Mouse (Mus musculus) midbrain, embryonic 16.5 days (tissue): ENCODE data around the gene Zfand3. TPM values are rescaled to one million over a fixed set of nuclear protein-coding genes. Genes with fewer than 3 reads are reported as not detected.
A peak's percentile ranks its signal among the peaks of the same experiment; 100 is the strongest.

Source experiments
- ATAC-seq: fragments of 200-750 bp; cut with Nextera tagmentation; 2 replicates; pipeline ENCODE4 v1.8.0; 2017; ENCODE audit warnings: moderate TSS enrichment
- H3K27ac ChIP-seq: fragments of 300-500 bp; sonication (generic); 2 replicates; pipeline ENCODE4 v1.5.1; 2014; ENCODE audit warnings: mild to moderate bottlenecking, low read length, mixed read lengths
- H3K27me3 ChIP-seq: fragments of 300-500 bp; sonication (generic); 2 replicates; pipeline ENCODE4 v1.6.1; 2014; ENCODE audit warnings: low read depth, low read length, mixed read lengths; ENCODE audit not compliant: control insufficient read depth, insufficient read depth
- H3K36me3 ChIP-seq: fragments of 300-500 bp; sonication (generic); 2 replicates; pipeline ENCODE4 v1.6.1; 2014; ENCODE audit warnings: mild to moderate bottlenecking, low read length, moderate library complexity, mixed read lengths; ENCODE audit not compliant: control insufficient read depth, insufficient read depth
- H3K4me1 ChIP-seq: fragments of 300-500 bp; sonication (generic); 2 replicates; pipeline ENCODE4 v1.6.1; 2014; ENCODE audit warnings: mild to moderate bottlenecking, low read length, mixed read lengths; ENCODE audit not compliant: control insufficient read depth, insufficient read depth
- H3K4me2 ChIP-seq: fragments of 300-500 bp; sonication (generic); 2 replicates; pipeline ENCODE4 v1.6.1; 2014; ENCODE audit warnings: mild to moderate bottlenecking, low read length, mixed read lengths
- H3K4me3 ChIP-seq: fragments of 300-500 bp; sonication (generic); 2 replicates; pipeline ENCODE4 v1.5.1; 2014; ENCODE audit warnings: low read depth, mild to moderate bottlenecking, low read length, moderate library complexity, mixed read lengths
- H3K9ac ChIP-seq: fragments of 300-500 bp; sonication (generic); 2 replicates; pipeline ENCODE4 v1.6.1; 2014; ENCODE audit warnings: low read depth, low read length, mixed read lengths
- H3K9me3 ChIP-seq: fragments of 300-500 bp; sonication (generic); replicated peaks from 2 replicates; pipeline ENCODE4 v1.6.1; 2014; ENCODE audit warnings: mild to moderate bottlenecking, low read length, mixed read lengths; ENCODE audit not compliant: control insufficient read depth, poor library complexity, severe bottlenecking
- WGBS: fragments of 180-500 bp; shearing (Covaris S2); extraction: QIAGEN DNeasy Blood & Tissue Kit; methylation state at CpG from one replicate; pipeline ENCODE4 v1.1.7; 2014; 5-methylcytosine and 5-hydroxymethylcytosine counted together
- polyA plus RNA-seq: library from polyadenylated mRNA; unstranded; fragments of >200 nt; fragmentation: Nextera tagmentation; extraction: Ambion mirVana; gene quantifications from 2 replicates; pipeline ENCODE4 v1.2.1, GENCODE M21; 2015

Gene Zfand3
- polyA plus RNA-seq, 1 experiment from 2014 or later: 48.7 TPM

DNA sequence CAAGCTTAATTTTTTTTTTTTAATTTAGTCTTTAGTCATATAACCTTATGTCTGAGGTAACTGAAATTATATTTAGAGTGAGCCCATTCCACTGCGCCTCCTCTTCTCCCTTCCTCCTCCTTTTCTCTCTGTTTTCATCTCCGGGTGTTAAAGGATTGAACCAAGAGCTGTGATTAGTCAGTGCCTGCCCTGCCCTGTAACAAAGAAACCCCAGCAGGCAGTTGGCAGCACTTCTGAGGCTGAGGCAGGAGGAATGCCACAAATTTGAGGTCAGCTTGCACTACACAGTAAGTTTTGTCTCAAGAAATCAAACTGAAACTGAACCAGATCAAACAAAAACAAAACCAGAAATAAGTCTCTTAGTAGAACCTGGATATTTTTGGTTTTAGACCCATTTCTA lies 49.3 kb downstream of the Zfand3 start:
- Histone ChIP-seq H3K27me3 (no peaks in the 10 kb centered on the region), H3K36me3 (no peaks in the 10 kb centered on the region), H3K9ac (no peak overlapping the region), H3K27ac (no peak overlapping the region), H3K4me2 (no peak overlapping the region), H3K4me3 (no peak overlapping the region), H3K9me3 (no peaks in the 10 kb centered on the region), H3K4me1 (peaks cover 5% of the 10 kb centered on the region)
- ATAC-seq: no peak
- 98% methylated on average over 2 of the region's 2 CpGs for WGBS

DNA sequence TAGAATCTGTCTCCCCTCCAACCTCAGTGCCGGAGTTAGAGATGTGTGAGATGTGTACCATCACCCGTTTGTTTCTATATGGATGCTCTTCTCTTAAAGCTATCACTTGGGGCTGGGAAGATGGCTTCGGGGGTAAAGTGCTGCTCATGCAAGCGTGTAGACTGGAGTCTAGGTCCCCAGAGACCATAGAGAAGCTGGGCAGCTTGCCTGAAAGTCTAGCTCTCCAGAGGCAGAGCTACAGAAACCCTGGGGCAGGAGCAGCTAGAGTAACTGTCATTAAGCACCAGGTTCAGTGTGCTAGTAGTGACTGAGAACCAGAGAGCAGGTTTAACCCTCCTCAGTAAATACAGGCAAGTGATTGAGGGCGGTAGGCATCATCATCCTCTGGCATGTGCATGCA lies 51.7 kb downstream of the Zfand3 start:
- ATAC-seq: no peak
- H3K27ac ChIP-seq: no peak overlapping the region
- peaks cover 5% of the 10 kb centered on the region for H3K4me1 ChIP-seq
- H3K9me3 ChIP-seq: no peaks in the 10 kb centered on the region
- no peaks in the 10 kb centered on the region for H3K27me3 ChIP-seq
- no peak overlapping the region for H3K4me2 ChIP-seq
- H3K36me3 ChIP-seq: no peaks in the 10 kb centered on the region
- H3K4me3 ChIP-seq: no peak overlapping the region
- no peak overlapping the region for H3K9ac ChIP-seq
- WGBS: 86% methylated on average over 5 of the region's 5 CpGs

DNA sequence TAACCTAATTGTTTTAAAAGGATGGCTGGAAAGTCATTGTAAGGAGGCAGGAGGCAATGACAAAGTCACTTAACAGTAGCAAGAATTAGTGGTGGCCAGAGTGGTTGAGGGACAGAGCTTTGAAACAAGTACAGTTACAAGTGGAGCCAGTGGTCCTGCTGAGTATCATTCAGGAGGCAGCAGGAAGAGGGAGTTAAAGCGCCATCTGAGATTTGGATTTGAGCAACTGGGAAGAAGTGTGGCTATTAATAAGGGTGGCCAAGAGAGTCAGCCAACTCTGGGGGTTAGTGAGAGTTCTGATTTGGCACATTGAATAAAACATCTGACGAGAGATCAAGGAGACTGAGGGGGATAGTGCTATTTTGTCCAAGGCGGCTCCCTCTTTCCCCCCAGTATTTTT lies 54.1 kb downstream of the Zfand3 start:
- no peaks in the 10 kb centered on the region for H3K27me3 ChIP-seq
- no peak overlapping the region for H3K27ac ChIP-seq
- H3K4me2 ChIP-seq: no peak overlapping the region
- no peak overlapping the region for H3K9ac ChIP-seq
- H3K4me3 ChIP-seq: no peak overlapping the region
- H3K9me3 ChIP-seq: no peaks in the 10 kb centered on the region
- peaks cover 2% of the 10 kb centered on the region; the same call in 1 of the 2 replicates for H3K4me1 ChIP-seq
- 64% methylated on average over 3 of the region's 3 CpGs for WGBS
- ATAC-seq: no peak
- no peaks in the 10 kb centered on the region for H3K36me3 ChIP-seq

DNA sequence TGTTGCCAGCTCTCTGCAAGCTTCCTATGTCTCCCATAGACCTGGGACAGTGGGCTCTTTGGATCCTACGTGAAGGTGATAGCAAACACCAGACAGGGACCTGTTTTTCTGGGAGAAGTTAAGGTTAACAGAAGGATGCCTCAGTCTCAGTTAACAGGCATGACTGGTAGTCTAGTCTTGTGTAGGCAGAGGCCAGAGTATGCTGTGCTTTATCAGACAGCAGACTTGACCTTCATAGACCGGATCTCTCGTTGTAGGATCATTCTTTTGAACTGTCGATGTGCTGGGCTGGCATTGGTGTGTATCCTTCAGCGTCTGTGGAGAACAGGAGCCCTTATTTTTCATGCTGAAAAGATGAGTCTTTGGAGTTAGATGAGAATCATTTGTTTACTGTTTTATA lies 54.5 kb downstream of the Zfand3 start:
- H3K4me2 ChIP-seq: no peak overlapping the region
- 83% methylated on average over 5 of the region's 5 CpGs for WGBS
- ATAC-seq: no peak
- H3K4me1 ChIP-seq: peaks cover 5% of the 10 kb centered on the region; the same call in 1 of the 2 replicates
- no peaks in the 10 kb centered on the region for H3K9me3 ChIP-seq
- no peaks in the 10 kb centered on the region for H3K36me3 ChIP-seq
- H3K9ac ChIP-seq: no peak overlapping the region
- no peaks in the 10 kb centered on the region for H3K27me3 ChIP-seq
- no peak overlapping the region for H3K27ac ChIP-seq
- no peak overlapping the region for H3K4me3 ChIP-seq

DNA sequence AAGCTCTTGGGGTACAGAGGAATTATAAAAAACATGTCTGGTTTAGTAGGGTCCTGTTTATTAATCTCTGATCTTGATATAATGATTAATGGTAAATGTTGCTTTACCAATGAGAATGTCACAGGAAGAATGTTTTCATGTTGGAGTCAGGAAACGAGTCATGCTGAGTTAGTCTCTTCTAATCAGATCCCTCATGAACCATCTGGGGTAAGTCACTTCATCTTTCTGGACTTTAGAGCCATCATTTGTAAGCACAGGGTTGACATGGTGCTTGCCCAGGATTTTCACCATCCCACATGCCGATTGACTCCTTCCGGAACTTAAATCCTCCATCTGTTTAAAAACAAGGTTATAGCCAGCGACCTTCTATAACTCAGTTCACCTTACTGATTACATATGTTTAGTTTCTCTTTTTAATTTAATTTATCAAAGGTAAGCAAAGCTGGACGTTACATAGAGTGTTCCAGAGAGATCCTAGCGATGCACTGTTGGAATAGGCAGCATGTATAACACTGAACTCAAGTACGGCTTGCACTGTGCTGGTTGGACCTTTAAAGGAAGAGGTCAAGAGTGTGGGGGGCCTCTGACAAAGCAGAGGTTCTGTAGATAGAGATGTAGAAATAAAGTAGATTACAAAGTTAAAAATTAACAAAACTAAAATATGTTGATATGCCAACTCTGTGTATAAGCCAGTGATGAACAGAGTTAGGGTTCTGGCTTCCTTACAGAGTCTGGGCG lies 56.7 kb downstream of the Zfand3 start:
- Histone ChIP-seq H3K9ac (no peak overlapping the region), H3K36me3 (no peaks in the 10 kb centered on the region), H3K4me1 (peaks cover 18% of the 10 kb centered on the region), H3K9me3 (no peaks in the 10 kb centered on the region), H3K4me3 (no peak overlapping the region), H3K27me3 (no peaks in the 10 kb centered on the region), H3K27ac (no peak overlapping the region), H3K4me2 (no peak overlapping the region)
- WGBS: 86% methylated on average over 8 of the region's 8 CpGs
- ATAC-seq: no peak

DNA sequence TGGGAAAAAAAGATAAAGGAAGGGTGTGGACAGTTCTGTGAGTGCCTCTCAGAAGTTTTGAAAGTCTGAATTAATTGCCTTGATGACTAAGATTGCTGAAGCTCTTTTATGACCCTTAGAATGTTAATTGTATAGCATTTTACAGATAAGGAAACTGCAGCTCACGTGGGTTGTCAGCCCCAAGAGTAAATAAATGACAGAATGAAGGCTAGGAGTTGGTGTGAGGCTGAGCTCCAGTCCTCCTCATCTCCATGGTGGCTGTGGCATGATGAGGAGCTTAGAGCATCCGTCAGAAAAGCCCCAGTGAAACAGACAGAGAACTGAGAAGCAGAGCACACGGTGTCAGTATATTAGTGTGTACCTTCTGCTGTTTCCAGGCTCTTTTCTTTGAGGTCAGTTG lies 59.3 kb downstream of the Zfand3 start:
- peaks cover 16% of the 10 kb centered on the region for H3K4me1 ChIP-seq
- H3K27ac ChIP-seq: no peak overlapping the region
- no peak overlapping the region for H3K4me3 ChIP-seq
- no peak for ATAC-seq
- no peak overlapping the region for H3K4me2 ChIP-seq
- no peaks in the 10 kb centered on the region for H3K36me3 ChIP-seq
- no peaks in the 10 kb centered on the region for H3K27me3 ChIP-seq
- H3K9me3 ChIP-seq: no peaks in the 10 kb centered on the region
- H3K9ac ChIP-seq: no peak overlapping the region
- 40% methylated on average over 3 of the region's 3 CpGs for WGBS

DNA sequence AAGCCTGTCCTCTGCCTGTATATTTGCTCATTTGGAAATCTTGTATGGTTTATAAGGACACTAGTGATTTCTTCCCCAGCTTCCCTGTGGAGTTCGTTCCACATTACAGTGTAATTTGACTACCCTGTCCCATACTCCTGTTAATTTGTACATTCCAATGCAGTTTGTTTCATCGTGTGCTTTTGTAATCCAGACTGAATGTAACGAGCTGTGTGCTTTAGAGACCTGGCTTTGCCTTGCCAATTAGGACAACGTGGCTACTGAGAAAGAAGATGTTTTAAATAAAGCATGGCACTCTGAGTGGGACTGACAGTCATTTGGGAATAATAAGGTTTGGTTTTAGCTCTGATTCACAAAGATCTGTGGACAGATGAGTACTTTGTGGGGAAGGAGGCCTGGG lies 60.2 kb downstream of the Zfand3 start:
- H3K27ac ChIP-seq: no peak overlapping the region
- H3K4me2 ChIP-seq: no peak overlapping the region
- no peaks in the 10 kb centered on the region for H3K9me3 ChIP-seq
- H3K27me3 ChIP-seq: no peaks in the 10 kb centered on the region
- no peak overlapping the region for H3K9ac ChIP-seq
- no peaks in the 10 kb centered on the region for H3K36me3 ChIP-seq
- H3K4me1 ChIP-seq: peaks cover 16% of the 10 kb centered on the region
- no peak overlapping the region for H3K4me3 ChIP-seq
- 22% methylated on average over 4 of the region's 4 CpGs for WGBS
- peak; percentile 42; the same call in 1 of the 2 replicates for ATAC-seq

DNA sequence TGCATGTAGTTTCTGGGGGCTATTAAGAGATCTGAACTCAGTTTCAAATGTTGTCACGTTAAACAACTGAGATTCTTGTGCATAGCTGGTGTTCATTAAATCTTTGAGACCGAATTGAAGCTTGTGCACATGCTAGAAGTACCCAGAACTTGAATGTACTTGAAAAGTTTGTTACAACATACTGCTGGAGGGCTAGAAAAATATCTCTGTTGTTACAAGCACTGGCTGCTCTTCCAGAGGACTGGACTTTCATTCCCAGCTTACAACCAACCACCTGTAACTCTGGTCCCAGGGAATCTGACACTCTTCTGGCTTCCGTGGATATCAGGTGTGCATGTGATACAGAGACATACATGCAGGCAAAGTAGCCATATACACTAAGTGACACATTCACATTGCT lies 65.2 kb downstream of the Zfand3 start:
- Histone ChIP-seq H3K4me3 (no peak overlapping the region), H3K36me3 (no peaks in the 10 kb centered on the region), H3K9me3 (no peaks in the 10 kb centered on the region), H3K4me2 (no peak overlapping the region), H3K4me1 (peaks cover 8% of the 10 kb centered on the region), H3K27me3 (no peaks in the 10 kb centered on the region), H3K9ac (no peak overlapping the region), H3K27ac (no peak overlapping the region)
- whole genome bisulfite sequencing: 90% methylated on average over 3 of the region's 3 CpGs
- no peak for ATAC-seq

DNA sequence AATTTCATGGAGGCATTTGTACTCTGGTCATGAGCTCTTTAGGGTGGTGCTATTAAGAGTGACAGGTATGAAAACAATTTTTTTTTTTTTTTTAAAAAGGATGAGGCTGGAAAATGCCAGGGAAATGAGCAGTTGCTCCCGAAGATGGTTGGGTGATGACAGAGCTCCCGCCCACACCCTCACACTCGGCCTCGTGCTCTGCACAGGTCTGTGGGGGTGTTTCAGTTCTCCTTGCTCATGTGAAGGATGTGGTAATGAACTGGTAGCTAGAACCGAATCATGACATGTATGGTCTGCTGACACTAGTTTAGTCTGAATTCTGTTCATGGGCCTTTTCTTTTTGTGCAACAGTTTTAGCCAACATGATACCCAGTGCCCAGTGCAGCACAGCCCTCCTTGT lies 66.1 kb downstream of the Zfand3 start:
- Histone ChIP-seq H3K4me2 (no peak overlapping the region), H3K27me3 (no peaks in the 10 kb centered on the region), H3K36me3 (no peaks in the 10 kb centered on the region), H3K4me1 (peaks cover 5% of the 10 kb centered on the region; the same call in 1 of the 2 replicates), H3K9me3 (no peaks in the 10 kb centered on the region), H3K27ac (no peak overlapping the region), H3K9ac (no peak overlapping the region), H3K4me3 (no peak overlapping the region)
- ATAC-seq: no peak
- WGBS: 79% methylated on average over 5 of the region's 5 CpGs
